Mouse (Mus musculus): ENCODE measurements around the gene Tcp11.

DNA sequence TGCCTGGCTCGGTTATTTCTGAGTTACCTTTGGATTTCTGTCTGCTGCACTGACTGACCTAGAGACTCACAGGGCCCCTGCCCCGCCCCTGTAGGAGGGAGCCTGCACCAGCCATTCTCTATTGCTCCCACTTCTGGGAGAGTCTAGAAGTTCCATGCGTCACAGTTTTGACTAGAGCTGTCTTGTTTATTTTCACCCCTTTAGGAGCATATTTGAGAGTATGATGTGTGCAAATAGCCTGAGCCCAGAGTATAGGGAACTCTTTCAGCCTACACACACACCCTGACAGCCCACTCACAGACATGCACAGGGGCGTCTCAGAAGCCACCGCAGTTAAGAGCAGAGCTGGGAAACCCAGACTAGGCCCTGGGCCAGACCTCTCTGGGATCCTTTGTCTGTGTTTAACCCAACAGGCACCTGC lies 54.9 kb downstream of the Tcp11 start:
- TF ChIP-seq POLR2A (IDR thresholded peaks at IDR 0.05; ENCODE audit: borderline replicate concordance, insufficient read depth, low read length) (no peak), CTCF (IDR thresholded peaks at IDR 0.05; ENCODE audit: borderline replicate concordance, insufficient read depth, low read depth, low read length) (no peak)

Data from cerebellum, adult 2 months (tissue).